Mouse (Mus musculus): ENCODE measurements at regions not wholly inside any gene's neighbourhood (a gene's known extent, or its start where the extent isn't known, plus 50 kb on each side); places are given as distances from the start of the nearest gene placed in this dataset.

- DNase-seq (ENCODE audit: low spot score) (no peak), ATAC-seq (no peak)
- H3K27me3 ChIP-seq (replicated peaks; ENCODE audit: control insufficient read depth, insufficient read depth, low read length): no peaks in the 10 kb centered on the region
- H3K4me3 ChIP-seq (ENCODE audit: low read depth, low read length): no peak overlapping the region
- no peak overlapping the region for H3K4me2 ChIP-seq (ENCODE audit: low read length)
- no peaks in the 10 kb centered on the region for H3K4me1 ChIP-seq (ENCODE audit: control insufficient read depth, insufficient read depth, low read length)
- no peak overlapping the region for H3K27ac ChIP-seq (ENCODE audit: low read depth, low read length)
- H3K36me3 ChIP-seq (ENCODE audit: control insufficient read depth, insufficient read depth, low read length): no peaks in the 10 kb centered on the region
- no peak overlapping the region for H3K9ac ChIP-seq (ENCODE audit: low read length)
- WGBS: 82% methylated on average over 12 of the region's 12 CpGs
- no peaks in the 10 kb centered on the region for H3K9me3 ChIP-seq (replicated peaks; ENCODE audit: control insufficient read depth, low read length)
Observed at GRCm38 (mm10) chr1:105150624-105151465, 205.7 kb downstream of the Rnf152 start.

GRCm38 (mm10) chr1:105148792-105149191 is 207.7 kb downstream of the Rnf152 start:
- no peak overlapping the region for H3K9ac ChIP-seq (ENCODE audit: low read length)
- whole genome bisulfite sequencing: 95% methylated on average over 2 of the region's 2 CpGs
- no peak overlapping the region for H3K4me3 ChIP-seq (ENCODE audit: low read depth, low read length)
- H3K27me3 ChIP-seq (replicated peaks; ENCODE audit: control insufficient read depth, insufficient read depth, low read length): no peaks in the 10 kb centered on the region
- H3K4me2 ChIP-seq (ENCODE audit: low read length): no peak overlapping the region
- H3K27ac ChIP-seq (ENCODE audit: low read depth, low read length): no peak overlapping the region
- ATAC-seq (no peak), DNase-seq (ENCODE audit: low spot score) (no peak)
- H3K9me3 ChIP-seq (replicated peaks; ENCODE audit: control insufficient read depth, low read length): no peaks in the 10 kb centered on the region
- H3K36me3 ChIP-seq (ENCODE audit: control insufficient read depth, insufficient read depth, low read length): no peaks in the 10 kb centered on the region
- no peaks in the 10 kb centered on the region for H3K4me1 ChIP-seq (ENCODE audit: control insufficient read depth, insufficient read depth, low read length)

GRCm38 (mm10) chr1:105148048-105148447 is 208.5 kb downstream of the Rnf152 start:
- Histone ChIP-seq H3K4me3 (ENCODE audit: low read depth, low read length) (no peak overlapping the region), H3K9me3 (replicated peaks; ENCODE audit: control insufficient read depth, low read length) (no peaks in the 10 kb centered on the region), H3K9ac (ENCODE audit: low read length) (no peak overlapping the region), H3K27ac (ENCODE audit: low read depth, low read length) (no peak overlapping the region), H3K27me3 (replicated peaks; ENCODE audit: control insufficient read depth, insufficient read depth, low read length) (no peaks in the 10 kb centered on the region), H3K4me2 (ENCODE audit: low read length) (no peak overlapping the region), H3K4me1 (ENCODE audit: control insufficient read depth, insufficient read depth, low read length) (no peaks in the 10 kb centered on the region), H3K36me3 (ENCODE audit: control insufficient read depth, insufficient read depth, low read length) (no peaks in the 10 kb centered on the region)
- ATAC-seq (no peak), DNase-seq (ENCODE audit: low spot score) (no peak)

GRCm38 (mm10) chr1:105123936-105124335 is 232.6 kb downstream of the Rnf152 start:
- H3K4me3 ChIP-seq (ENCODE audit: low read depth, low read length): no peak overlapping the region
- no peak for ATAC-seq

DNA sequence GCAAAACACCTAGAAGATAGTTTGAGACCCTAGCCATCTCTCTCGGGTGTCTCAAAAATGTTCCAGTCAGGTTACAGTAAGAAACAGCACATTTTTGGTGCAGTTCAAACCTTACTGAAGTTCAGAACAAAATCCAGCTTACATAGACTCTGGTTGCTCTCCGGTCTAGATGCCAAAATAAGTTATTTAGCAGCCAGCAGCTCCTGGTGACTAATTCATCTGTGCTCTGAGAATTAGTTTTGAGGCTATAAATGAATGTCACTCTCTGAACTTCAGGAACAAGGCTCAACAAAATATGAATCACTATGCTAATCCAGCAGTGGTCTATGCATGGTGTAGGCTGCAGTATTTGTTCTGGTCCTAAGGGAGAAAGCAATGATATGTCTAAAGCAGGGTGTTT is 238.6 kb downstream of the Rnf152 start:
- WGBS: 84% methylated on average over 2 of the region's 2 CpGs
- Histone ChIP-seq H3K4me1 (ENCODE audit: control insufficient read depth, insufficient read depth, low read length) (no peaks in the 10 kb centered on the region), H3K36me3 (ENCODE audit: control insufficient read depth, insufficient read depth, low read length) (no peaks in the 10 kb centered on the region), H3K4me2 (ENCODE audit: low read length) (no peak overlapping the region), H3K9me3 (replicated peaks; ENCODE audit: control insufficient read depth, low read length) (no peaks in the 10 kb centered on the region), H3K27ac (ENCODE audit: low read depth, low read length) (no peak overlapping the region), H3K27me3 (replicated peaks; ENCODE audit: control insufficient read depth, insufficient read depth, low read length) (no peaks in the 10 kb centered on the region), H3K9ac (ENCODE audit: low read length) (no peak overlapping the region), H3K4me3 (ENCODE audit: low read depth, low read length) (no peak overlapping the region)
- DNase-seq (ENCODE audit: low spot score): no peak
- no peak for ATAC-seq

More at GRCm38 (mm10) chr1:105123936-105124335, 232.6 kb downstream of the Rnf152 start:
- WGBS: 80% methylated on average over 4 of the region's 4 CpGs
- Histone ChIP-seq H3K4me2 (ENCODE audit: low read length) (no peak overlapping the region), H3K9me3 (replicated peaks; ENCODE audit: control insufficient read depth, low read length) (no peaks in the 10 kb centered on the region), H3K27me3 (replicated peaks; ENCODE audit: control insufficient read depth, insufficient read depth, low read length) (no peaks in the 10 kb centered on the region), H3K9ac (ENCODE audit: low read length) (no peak overlapping the region), H3K4me1 (ENCODE audit: control insufficient read depth, insufficient read depth, low read length) (no peaks in the 10 kb centered on the region), H3K36me3 (ENCODE audit: control insufficient read depth, insufficient read depth, low read length) (no peaks in the 10 kb centered on the region), H3K27ac (ENCODE audit: low read depth, low read length) (no peak overlapping the region)
- no peak for DNase-seq (ENCODE audit: low spot score)

- DNase-seq (ENCODE audit: low spot score): no peak
- 79% methylated on average over 3 of the region's 3 CpGs for WGBS
- no peaks in the 10 kb centered on the region for H3K27me3 ChIP-seq (replicated peaks; ENCODE audit: control insufficient read depth, insufficient read depth, low read length)
- no peak overlapping the region for H3K4me3 ChIP-seq (ENCODE audit: low read depth, low read length)
- no peak overlapping the region for H3K9ac ChIP-seq (ENCODE audit: low read length)
- ATAC-seq: no peak
- no peak overlapping the region for H3K27ac ChIP-seq (ENCODE audit: low read depth, low read length)
- H3K36me3 ChIP-seq (ENCODE audit: control insufficient read depth, insufficient read depth, low read length): no peaks in the 10 kb centered on the region
- no peaks in the 10 kb centered on the region for H3K4me1 ChIP-seq (ENCODE audit: control insufficient read depth, insufficient read depth, low read length)
- H3K4me2 ChIP-seq (ENCODE audit: low read length): no peak overlapping the region
- no peaks in the 10 kb centered on the region for H3K9me3 ChIP-seq (replicated peaks; ENCODE audit: control insufficient read depth, low read length)
Observed at GRCm38 (mm10) chr1:105116231-105116630, 240.3 kb downstream of the Rnf152 start.

- ATAC-seq (no peak), DNase-seq (ENCODE audit: low spot score) (no peak)
- Histone ChIP-seq H3K4me2 (ENCODE audit: low read length) (no peak overlapping the region), H3K27me3 (replicated peaks; ENCODE audit: control insufficient read depth, insufficient read depth, low read length) (no peaks in the 10 kb centered on the region), H3K4me1 (ENCODE audit: control insufficient read depth, insufficient read depth, low read length) (no peaks in the 10 kb centered on the region), H3K9me3 (replicated peaks; ENCODE audit: control insufficient read depth, low read length) (no peaks in the 10 kb centered on the region), H3K9ac (ENCODE audit: low read length) (no peak overlapping the region), H3K36me3 (ENCODE audit: control insufficient read depth, insufficient read depth, low read length) (no peaks in the 10 kb centered on the region), H3K4me3 (ENCODE audit: low read depth, low read length) (no peak overlapping the region), H3K27ac (ENCODE audit: low read depth, low read length) (no peak overlapping the region)
- WGBS: 89% methylated on average over 6 of the region's 6 CpGs
Observed at GRCm38 (mm10) chr1:105115391-105115790, 241.1 kb downstream of the Rnf152 start.

DNA sequence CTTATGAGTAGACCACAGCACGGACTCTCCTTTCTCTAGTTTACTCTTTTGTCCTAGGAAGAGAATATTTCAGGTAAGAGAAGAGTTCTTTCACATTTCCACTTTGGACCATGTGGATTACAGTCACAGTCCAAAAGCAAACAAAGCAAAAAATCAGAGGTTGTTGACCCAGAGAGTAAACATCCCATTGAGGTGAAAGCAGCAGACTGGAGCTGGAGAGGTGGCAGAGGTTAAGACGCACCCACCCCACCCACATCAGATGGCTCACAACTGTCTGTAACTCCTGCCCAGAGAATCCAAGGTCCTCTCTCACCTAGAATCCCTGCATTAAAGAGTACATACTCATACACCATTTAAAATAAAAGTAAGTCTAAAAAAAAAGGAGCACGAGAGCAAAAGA is 241.7 kb downstream of the Rnf152 start:
- ATAC-seq (no peak), DNase-seq (ENCODE audit: low spot score) (no peak)
- Histone ChIP-seq H3K36me3 (ENCODE audit: control insufficient read depth, insufficient read depth, low read length) (no peaks in the 10 kb centered on the region), H3K27ac (ENCODE audit: low read depth, low read length) (no peak overlapping the region), H3K9ac (ENCODE audit: low read length) (no peak overlapping the region), H3K4me3 (ENCODE audit: low read depth, low read length) (no peak overlapping the region), H3K4me1 (ENCODE audit: control insufficient read depth, insufficient read depth, low read length) (no peaks in the 10 kb centered on the region), H3K9me3 (replicated peaks; ENCODE audit: control insufficient read depth, low read length) (no peaks in the 10 kb centered on the region), H3K4me2 (ENCODE audit: low read length) (no peak overlapping the region), H3K27me3 (replicated peaks; ENCODE audit: control insufficient read depth, insufficient read depth, low read length) (no peaks in the 10 kb centered on the region)
- WGBS: 94% methylated on average over 3 of the region's 3 CpGs

DNA sequence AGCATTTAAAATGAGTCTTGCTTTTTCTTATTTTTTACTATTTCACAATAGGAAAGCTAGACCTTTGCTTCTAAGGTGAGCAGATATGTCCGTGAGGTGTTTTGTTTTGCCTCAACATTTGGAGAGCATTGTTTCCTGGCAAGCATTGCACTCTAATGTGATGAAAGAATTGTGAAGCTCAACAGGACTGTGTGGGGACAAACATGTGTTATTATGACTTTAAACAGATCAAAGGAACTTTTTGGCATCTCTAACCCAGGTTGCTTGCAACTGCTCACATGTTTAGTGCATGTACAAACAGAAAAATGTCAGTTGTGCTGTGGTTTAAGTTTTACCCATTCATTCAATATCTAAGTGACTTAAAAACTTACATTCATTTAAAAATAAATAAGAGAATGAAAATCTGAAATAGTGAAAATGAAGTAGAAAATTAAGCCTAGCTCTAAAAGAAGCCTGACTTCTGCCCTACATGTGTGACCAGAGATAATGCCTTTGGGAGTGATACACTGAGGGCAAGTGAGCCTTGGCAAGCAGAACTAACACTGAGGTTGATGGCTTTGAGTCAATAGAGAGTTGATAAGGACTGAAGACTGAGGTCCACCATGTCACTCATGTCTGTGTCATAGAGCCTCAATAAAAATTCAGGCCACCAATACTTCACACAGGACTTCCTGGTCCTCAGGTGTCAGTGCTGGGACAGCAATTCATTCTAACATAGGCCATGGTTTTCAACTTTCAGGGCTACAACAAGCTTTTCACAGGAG is 243.6 kb downstream of the Rnf152 start:
- no peak overlapping the region for H3K4me2 ChIP-seq (ENCODE audit: low read length)
- H3K9ac ChIP-seq (ENCODE audit: low read length): no peak overlapping the region
- no peaks in the 10 kb centered on the region for H3K27me3 ChIP-seq (replicated peaks; ENCODE audit: control insufficient read depth, insufficient read depth, low read length)
- H3K9me3 ChIP-seq (replicated peaks; ENCODE audit: control insufficient read depth, low read length): no peaks in the 10 kb centered on the region
- H3K36me3 ChIP-seq (ENCODE audit: control insufficient read depth, insufficient read depth, low read length): no peaks in the 10 kb centered on the region
- H3K4me3 ChIP-seq (ENCODE audit: low read depth, low read length): no peak overlapping the region
- no peak for ATAC-seq
- no peaks in the 10 kb centered on the region for H3K4me1 ChIP-seq (ENCODE audit: control insufficient read depth, insufficient read depth, low read length)
- no peak for DNase-seq (ENCODE audit: low spot score)
- 76% methylated on average over 1 of the region's 1 CpGs for WGBS
- no peak overlapping the region for H3K27ac ChIP-seq (ENCODE audit: low read depth, low read length)
